Mouse (Mus musculus) small intestine, adult 2 months (tissue): Measurements from ENCODE around the gene Thada.

ENCODE experiments used
- CTCF ChIP-seq: fragments of 200-500 bp; IDR thresholded peaks from 2 replicates; pipeline ENCODE4 v1.5.1; 2012; ENCODE audit warnings: low read depth, mild to moderate bottlenecking, control low read depth, inconsistent platforms, low read length, moderate library complexity, mixed read lengths; ENCODE audit not compliant: insufficient replicate concordance, insufficient read length; ENCODE audit errors: extremely low read depth
- POLR2A ChIP-seq: fragments of 200-500 bp; IDR thresholded peaks from 2 replicates; pipeline ENCODE4 v1.6.1; 2012; ENCODE audit warnings: low read depth, mild to moderate bottlenecking, control low read depth, inconsistent platforms, low read length, moderate library complexity

DNA sequence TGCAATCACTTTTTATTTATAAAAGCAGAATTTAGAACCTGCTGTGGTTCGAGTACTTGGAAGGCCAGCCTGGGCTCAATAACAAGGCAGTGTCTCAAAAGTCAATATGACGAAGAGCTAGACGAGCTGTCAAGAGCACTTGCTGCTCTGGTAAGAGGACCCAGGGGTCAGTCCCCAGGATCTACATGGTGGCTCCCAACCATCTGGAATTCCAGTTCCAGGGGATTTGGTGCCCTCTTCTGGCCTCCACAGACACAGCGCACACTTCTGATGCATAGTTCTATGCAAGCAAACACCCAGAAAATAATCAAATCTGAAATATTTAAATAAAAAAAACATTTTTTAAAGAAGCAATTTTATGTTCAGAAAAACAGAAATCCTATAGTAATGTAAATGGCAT is 45.0 kb downstream of the Thada start:
- TF ChIP-seq CTCF (peak; percentile 15; the same call in 1 of the 2 replicates), POLR2A (no peak)
